1 mouse cellular context compared by ENCODE assay signal in the genomic region with DNA sequence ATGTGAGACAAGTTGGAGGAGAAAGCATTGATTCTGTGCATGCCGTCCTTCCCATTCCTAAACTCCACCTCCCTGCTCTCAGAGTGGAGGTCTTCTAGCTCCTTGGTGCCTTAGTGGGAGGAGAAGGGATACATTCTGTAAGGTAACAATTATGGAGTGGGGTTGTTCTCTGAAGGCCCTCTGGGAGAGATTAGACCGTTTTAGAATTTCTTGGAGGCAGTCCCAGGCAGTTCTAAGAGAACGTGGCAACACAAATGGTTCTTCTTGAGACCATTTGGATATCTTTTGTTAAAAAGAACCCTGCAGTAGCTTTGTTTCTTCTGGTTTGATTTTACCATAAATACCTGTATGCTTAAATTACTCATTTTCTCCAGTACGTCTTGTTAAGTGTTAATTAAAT.
TF ChIP-seq lines count a peak whose summit lies in the region.

No protein-coding gene starts in this region.

TF ChIP-seq in MEL, 35 proteins besides CTCF, POLR2A, EP300 and RAD21 (continued from another document):
- TF ChIP-seq NELFE (IDR thresholded peaks at IDR 0.05; ENCODE audit: low read depth, low read length) (no peak), ELF1 (IDR thresholded peaks at IDR 0.05; ENCODE audit: low read depth, low read length) (no peak), NRF1 (IDR thresholded peaks at IDR 0.05; ENCODE audit: insufficient read depth, low read depth, low read length, poor library complexity, severe bottlenecking) (no peak), GABPA (IDR thresholded peaks at IDR 0.05; ENCODE audit: low read depth, low read length) (no peak)
